In genomic region chr3:145386434-145386833, GRCm38 (mm10) we compare ENCODE assay signal across 20 mouse cellular contexts.
A peak's percentile ranks its signal among the peaks of the same experiment; 100 is the strongest.
DNase-seq lines count a peak whose midpoint lies in the region; ATAC-seq and TF ChIP-seq lines count a peak whose summit lies in the region.
"Had no signal": no experiment of that assay in that cellular context is flagged by ENCODE, and none has a peak within 500 bp of the region (broad histone marks: within the 10 kb centered on the region; RNA-seq: fewer than 3 reads in every experiment).

No protein-coding gene starts in this region.

- no peak overlapping the region for H3K4me3 ChIP-seq in embryonic fibroblast, embryonic 13.5 days (ENCODE audit: insufficient read depth, low read length)
- H3K4me3 ChIP-seq in limb, embryonic 14.5 days (replicated peaks; ENCODE audit: low read length), result no peak overlapping the region
- H3K4me3 ChIP-seq in intestine, embryonic 15.5 days (replicated peaks), result no peak overlapping the region
- H3K4me3 ChIP-seq: embryonic facial prominence, embryonic 15.5 days; forebrain, embryonic 12.5 days; gastrocnemius, adult 2 months; heart, embryonic 13.5 days; hindbrain, embryonic 15.5 days had no signal

- peak; percentile 70; the same call in 1 of the 2 replicates for ATAC-seq in limb, embryonic 14.5 days (ENCODE audit: low FRiP score, low read depth)
- ATAC-seq in intestine, embryonic 15.5 days, result no peak
- ATAC-seq: forebrain, embryonic 16.5 days had no signal

- TF ChIP-seq CTCF in embryonic fibroblast, embryonic 13.5 days (IDR thresholded peaks at IDR 0.05; ENCODE audit: borderline replicate concordance, insufficient read depth, low read length), result no peak

- no peaks in the 10 kb centered on the region for H3K9me3 ChIP-seq in limb, embryonic 14.5 days (ENCODE audit: control insufficient read depth, low read length)
- H3K9me3 ChIP-seq in intestine, embryonic 15.5 days, result no peaks in the 10 kb centered on the region
- H3K9me3 ChIP-seq: embryonic facial prominence, embryonic 15.5 days; forebrain, embryonic 12.5 days; hindbrain, embryonic 15.5 days had no signal

- H3K36me3 ChIP-seq in limb, embryonic 14.5 days (ENCODE audit: control insufficient read depth, insufficient read depth, low read length), result no peaks in the 10 kb centered on the region
- H3K36me3 ChIP-seq in intestine, embryonic 15.5 days, result no peaks in the 10 kb centered on the region
- H3K36me3 ChIP-seq: embryonic facial prominence, embryonic 15.5 days; forebrain, embryonic 12.5 days; heart, embryonic 13.5 days; hindbrain, embryonic 15.5 days had no signal

- no peaks in the 10 kb centered on the region; the same call in 1 of the 2 replicates for H3K4me1 ChIP-seq in embryonic fibroblast, embryonic 13.5 days (ENCODE audit: control insufficient read depth, insufficient read depth, low read length)
- H3K4me1 ChIP-seq in limb, embryonic 14.5 days (ENCODE audit: control insufficient read depth, insufficient read depth, low read length), result no peaks in the 10 kb centered on the region
- H3K4me1 ChIP-seq in intestine, embryonic 15.5 days (replicated peaks), result no peaks in the 10 kb centered on the region
- H3K4me1 ChIP-seq: forebrain, embryonic 12.5 days; heart, embryonic 13.5 days; hindbrain, embryonic 15.5 days had no signal

- no peak overlapping the region for H3K4me2 ChIP-seq in limb, embryonic 14.5 days (replicated peaks; ENCODE audit: low read depth, low read length, severe bottlenecking)
- no peak overlapping the region for H3K4me2 ChIP-seq in intestine, embryonic 15.5 days (replicated peaks)
- H3K4me2 ChIP-seq: embryonic facial prominence, embryonic 15.5 days; forebrain, embryonic 12.5 days; heart, embryonic 13.5 days; hindbrain, embryonic 15.5 days had no signal

- no peak for TF ChIP-seq POLR2A in embryonic fibroblast, embryonic 13.5 days (IDR thresholded peaks at IDR 0.05; ENCODE audit: low read depth, low read length)
- TF ChIP-seq POLR2A in limb, embryonic 14.5 days (IDR thresholded peaks at IDR 0.05; ENCODE audit: borderline replicate concordance, extremely low read depth, insufficient read depth, insufficient read length), result no peak

- peak overlapping the region; percentile 97 for H3K27ac ChIP-seq in embryonic fibroblast, embryonic 13.5 days (ENCODE audit: insufficient read depth, low read length)
- no peak overlapping the region for H3K27ac ChIP-seq in limb, embryonic 14.5 days (replicated peaks; ENCODE audit: low read depth, low read length)
- H3K27ac ChIP-seq in intestine, embryonic 15.5 days, result no peak overlapping the region
- H3K27ac ChIP-seq: embryonic facial prominence, embryonic 15.5 days; forebrain, embryonic 12.5 days; gastrocnemius, adult 2 months; heart, embryonic 13.5 days; hindbrain, embryonic 15.5 days had no signal

- peak; percentile 4 for DNase-seq in layer of hippocampus, adult 9-11 months
- DNase-seq in layer of hippocampus, adult 11-12 months (ENCODE audit: low spot score), result no peak
- DNase-seq in A20 (ENCODE audit: low read depth, low spot score), result peak; percentile 42
- DNase-seq in limb, embryonic 14.5 days (ENCODE audit: low spot score), result peak; percentile 68
- DNase-seq in urinary bladder, postnatal 36 days (ENCODE audit: low spot score in 2 of 2), result no peak
- DNase-seq in heart, adult 8-10 months (ENCODE audit: low spot score), result no peak
- DNase-seq: adrenal gland, postnatal 10 days; cerebellum, adult 11-12 months; cerebellum, adult 9-10 months; cerebellum, postnatal 36 days; gastrocnemius, adult 2 months; gastrocnemius, postnatal 25 days; heart, postnatal 36 days had no signal

- H3K27me3 ChIP-seq in limb, embryonic 14.5 days (ENCODE audit: control insufficient read depth, insufficient read depth, low read length), result no peaks in the 10 kb centered on the region
- H3K27me3 ChIP-seq in intestine, embryonic 15.5 days (replicated peaks), result no peaks in the 10 kb centered on the region
- H3K27me3 ChIP-seq: embryonic facial prominence, embryonic 15.5 days; forebrain, embryonic 12.5 days; heart, embryonic 13.5 days; hindbrain, embryonic 15.5 days had no signal

- no peak overlapping the region for H3K9ac ChIP-seq in limb, embryonic 14.5 days (ENCODE audit: low read depth, low read length, severe bottlenecking)
- no peak overlapping the region for H3K9ac ChIP-seq in intestine, embryonic 15.5 days
- H3K9ac ChIP-seq: embryonic facial prominence, embryonic 15.5 days; forebrain, embryonic 12.5 days; heart, embryonic 13.5 days; hindbrain, embryonic 15.5 days had no signal

Comparison
In these comparisons a context has a peak if more than half of its experiments do, and no peak if none do; other contexts are left out.
1. DNase-seq: peak in layer of hippocampus, adult 9-11 months (single experiment), A20 (single experiment) and limb, embryonic 14.5 days (single experiment); none in layer of hippocampus, adult 11-12 months (single experiment), urinary bladder, postnatal 36 days (0 of 2) and heart, adult 8-10 months (single experiment).